Mouse (Mus musculus) liver, adult 2 months (tissue): ENCODE data around the gene Susd2. TPM values are rescaled to one million over a fixed set of nuclear protein-coding genes. Genes with fewer than 3 reads are reported as not detected.

Experiments
- DNase-seq: peaks from one replicate; pipeline ENCODE4 v3.0.0-alpha.2; 2011; ENCODE audit warnings: low read depth, low spot score; ENCODE audit errors: extremely low read depth
- H3K27ac ChIP-seq: fragments of 200-500 bp; replicated peaks from 2 replicates; pipeline ENCODE4 v1.5.1; 2012; ENCODE audit warnings: low read depth, mild to moderate bottlenecking, control low read depth, inconsistent platforms, low read length; ENCODE audit not compliant: insufficient read depth
- H3K27me3 ChIP-seq: fragments of 200-500 bp; 2 replicates; pipeline ENCODE4 v1.6.1; 2012; ENCODE audit warnings: mild to moderate bottlenecking, moderate library complexity, low read length, inconsistent platforms; ENCODE audit not compliant: control insufficient read depth, insufficient read depth
- H3K36me3 ChIP-seq: fragments of 200-500 bp; 2 replicates; pipeline ENCODE4 v1.6.1; 2012; ENCODE audit warnings: low read length, inconsistent platforms; ENCODE audit not compliant: control insufficient read depth, insufficient read depth
- H3K4me1 ChIP-seq: fragments of 200-500 bp; 2 replicates; pipeline ENCODE4 v1.6.1; 2011; ENCODE audit warnings: low read length; ENCODE audit not compliant: control insufficient read depth, insufficient read depth
- H3K4me3 ChIP-seq: fragments of 200-500 bp; 2 replicates; pipeline ENCODE4 v1.5.1; 2011; ENCODE audit warnings: low read depth, mild to moderate bottlenecking, control low read depth, low read length, moderate library complexity; ENCODE audit not compliant: insufficient read depth
- H3K79me2 ChIP-seq: fragments of 200-500 bp; 2 replicates; pipeline ENCODE4 v1.6.1; 2012; ENCODE audit warnings: inconsistent platforms, mild to moderate bottlenecking, low read length, moderate library complexity; ENCODE audit not compliant: control insufficient read depth, insufficient read depth
- H3K9ac ChIP-seq: fragments of 200-500 bp; 2 replicates; pipeline ENCODE4 v1.6.1; 2012; ENCODE audit warnings: low read depth, mild to moderate bottlenecking, control low read depth, inconsistent platforms, low read length
- CTCF ChIP-seq: fragments of 200-500 bp; IDR thresholded peaks from 2 replicates; pipeline ENCODE4 v1.5.1; 2011; ENCODE audit warnings: low read depth, low read length, control low read depth
- POLR2A ChIP-seq: fragments of 200-500 bp; IDR thresholded peaks from 2 replicates; pipeline ENCODE4 v1.6.1; 2011; ENCODE audit warnings: low read length, control low read depth; ENCODE audit not compliant: insufficient read depth; ENCODE audit errors: extremely low read depth
- WGBS: fragments of 180-500 bp; shearing (Covaris S2); methylation state at CpG from one replicate; pipeline ENCODE4 v1.1.7; 2018; 5-methylcytosine and 5-hydroxymethylcytosine counted together
- polyA plus RNA-seq: library from polyadenylated mRNA; depleted of rRNA; stranded (reverse); fragments of >200 nt; gene quantifications from 2 replicates; pipeline ENCODE4 v1.2.3, GENCODE M21; 2012; rRNA removed
- total RNA-seq: library from RNA; depleted of rRNA; stranded (reverse); fragments of >200 nt; gene quantifications from 2 replicates; pipeline ENCODE4 v1.2.3, GENCODE M21; 2014; rRNA removed

Gene Susd2
- total RNA-seq (1.0 and 1.1 TPM in 2 replicates), polyA plus RNA-seq (2.0 and 2.8 TPM in 2 replicates)

DNA sequence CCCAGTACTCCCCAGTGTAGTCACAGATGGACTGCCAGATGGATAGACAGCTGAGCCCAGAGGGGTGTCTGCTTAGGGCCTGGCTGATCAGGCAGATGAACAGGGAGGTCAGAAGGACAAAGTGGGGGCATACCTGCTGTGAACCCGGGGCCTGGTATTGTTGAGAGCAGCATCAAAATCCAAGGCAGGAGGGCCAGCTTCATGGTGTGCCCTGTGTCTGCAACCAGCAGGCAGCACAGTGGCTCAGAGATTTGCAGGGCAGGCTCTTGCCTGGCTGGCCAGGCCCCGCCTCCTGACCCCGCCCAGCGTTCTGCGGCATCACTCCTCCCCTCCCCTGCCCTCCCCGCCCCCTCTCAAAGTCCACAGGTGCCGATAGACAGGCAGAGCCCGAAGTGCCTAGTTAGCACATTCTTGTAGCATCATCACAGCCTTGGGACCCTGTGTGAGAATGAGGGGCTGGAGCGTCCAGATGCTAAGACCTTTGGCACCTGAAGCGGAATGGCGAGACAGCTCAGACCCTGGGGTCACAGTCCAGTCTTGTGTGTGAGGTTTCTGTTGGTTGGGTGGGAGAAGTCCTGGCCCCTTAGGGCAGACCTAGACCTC is at the start of gene Susd2:
TSS of gene Susd2 (minus strand) at position 268 of the 603 bp plus-strand sequence.
- Histone ChIP-seq H3K27me3 (no peaks in the 10 kb centered on the region), H3K9ac (no peak within 1 kb of the TSS), H3K27ac (no peak within 1 kb of the TSS), H3K79me2 (no peaks in the 10 kb centered on the region), H3K36me3 (no peaks in the 10 kb centered on the region), H3K4me3 (no peak within 1 kb of the TSS), H3K4me1 (peaks cover 2% of the 10 kb centered on the region; the same call in 1 of the 2 replicates)
- 6% methylated on average over 11 of the region's 11 CpGs for WGBS
- peak; percentile 65 for DNase-seq
- no peak for TF ChIP-seq CTCF
- TF ChIP-seq POLR2A, result no peak

DNA sequence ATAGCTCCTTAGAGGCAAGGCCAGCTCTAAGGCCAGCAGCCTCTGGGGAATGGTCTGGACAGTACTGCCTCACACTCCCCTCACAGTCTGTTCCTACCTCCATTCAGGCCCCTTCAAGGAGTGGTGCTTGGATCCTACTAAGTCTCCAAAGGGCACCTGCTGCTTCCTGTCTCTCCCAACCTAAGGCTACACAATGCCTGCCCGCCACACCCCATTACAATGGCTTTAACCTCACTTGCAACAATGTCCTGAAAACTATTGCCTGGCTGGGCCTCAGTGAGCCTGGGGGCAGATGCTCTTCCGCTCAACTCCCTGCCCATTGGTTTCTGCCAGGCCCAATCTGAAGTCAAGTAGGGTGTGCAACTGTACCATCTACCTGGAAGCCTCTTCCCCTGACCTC is 44.8 kb upstream of the Susd2 start:
- Histone ChIP-seq H3K27ac (no peak overlapping the region), H3K79me2 (no peaks in the 10 kb centered on the region), H3K36me3 (peaks cover 12% of the 10 kb centered on the region), H3K27me3 (no peaks in the 10 kb centered on the region), H3K4me1 (no peaks in the 10 kb centered on the region), H3K4me3 (no peak overlapping the region), H3K9ac (no peak overlapping the region)
- DNase-seq, result no peak
- 98% methylated on average over 2 of the region's 2 CpGs for WGBS
- no peak for TF ChIP-seq CTCF
- TF ChIP-seq POLR2A, result no peak

DNA sequence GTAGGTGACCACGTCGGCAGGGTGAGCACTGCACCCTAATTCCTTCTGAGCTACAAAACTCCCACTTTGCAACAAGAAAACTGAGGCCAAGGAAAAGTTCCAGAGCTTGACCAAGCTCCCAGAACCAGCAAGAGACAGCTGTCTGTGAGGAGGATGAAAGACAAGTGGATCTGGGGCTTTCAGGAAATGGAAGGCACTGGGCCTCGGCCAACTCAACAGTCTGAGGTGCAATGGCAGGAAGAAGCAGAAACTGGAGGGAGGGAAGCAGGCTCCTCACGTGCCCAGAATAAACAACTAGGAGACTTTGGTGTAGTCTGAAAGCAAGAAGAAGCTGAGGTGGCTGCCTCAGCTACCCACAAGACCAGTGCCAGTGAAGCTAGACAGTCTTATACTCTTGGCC is 42.9 kb upstream of the Susd2 start:
- H3K4me1 ChIP-seq, result no peaks in the 10 kb centered on the region
- H3K27ac ChIP-seq, result no peak overlapping the region
- H3K9ac ChIP-seq, result no peak overlapping the region
- H3K36me3 ChIP-seq, result peaks cover 9% of the 10 kb centered on the region
- no peaks in the 10 kb centered on the region for H3K79me2 ChIP-seq
- no peak for TF ChIP-seq CTCF
- TF ChIP-seq POLR2A, result no peak
- H3K4me3 ChIP-seq, result no peak overlapping the region
- no peak for DNase-seq
- WGBS, result 84% methylated on average over 4 of the region's 4 CpGs
- no peaks in the 10 kb centered on the region for H3K27me3 ChIP-seq

DNA sequence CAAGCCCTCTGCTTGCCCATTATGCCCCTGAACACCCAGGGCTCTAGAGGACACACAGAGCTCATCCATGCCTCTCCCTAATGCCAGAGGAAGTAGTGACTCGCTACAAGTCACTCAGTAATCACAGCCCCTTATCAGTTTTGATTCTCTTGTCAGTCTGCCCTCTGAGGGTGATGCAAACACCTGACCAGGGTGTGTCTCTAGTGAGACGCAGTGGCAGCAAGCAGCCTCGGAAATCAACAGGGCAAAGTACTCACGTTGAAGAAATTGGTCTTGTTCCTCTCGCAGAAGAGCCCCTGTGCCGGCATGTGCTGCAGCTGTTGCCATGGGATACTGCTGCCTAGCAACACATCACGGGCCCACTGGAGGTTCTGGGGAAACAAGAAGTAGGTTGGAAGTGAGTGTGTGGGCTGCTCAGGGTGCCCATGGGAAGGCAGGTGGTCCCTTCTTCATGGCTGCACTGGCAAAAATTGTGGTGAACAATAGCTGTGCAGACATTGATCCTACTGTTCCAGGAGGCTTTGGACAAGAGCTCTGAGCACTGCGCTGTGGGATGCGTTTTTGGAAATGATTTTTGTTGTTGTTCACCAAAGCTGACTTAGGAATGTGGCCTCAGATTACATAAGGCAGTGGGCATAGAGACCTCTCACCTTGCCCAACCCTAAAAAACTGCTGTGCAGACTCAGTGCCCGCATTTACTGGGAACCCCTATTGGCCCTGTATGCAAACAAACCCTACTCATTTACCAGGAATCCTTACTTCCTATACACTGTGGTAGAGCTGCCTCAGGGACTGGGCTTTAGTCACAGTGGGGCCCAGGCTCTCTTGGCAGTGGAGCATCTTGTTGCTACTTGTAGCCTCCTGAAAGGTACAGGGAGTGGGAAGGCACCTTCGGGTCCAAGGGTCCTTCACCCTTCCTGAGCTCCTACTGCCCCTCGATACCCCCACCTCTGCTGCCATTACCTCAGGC is 40.5 kb upstream of the Susd2 start:
- Histone ChIP-seq H3K36me3 (peaks cover 4% of the 10 kb centered on the region), H3K9ac (no peak overlapping the region), H3K4me1 (no peaks in the 10 kb centered on the region), H3K79me2 (no peaks in the 10 kb centered on the region), H3K27ac (no peak overlapping the region), H3K27me3 (no peaks in the 10 kb centered on the region), H3K4me3 (no peak overlapping the region)
- 86% methylated on average over 12 of the region's 12 CpGs for WGBS
- TF ChIP-seq CTCF, result no peak
- TF ChIP-seq POLR2A, result no peak
- no peak for DNase-seq

DNA sequence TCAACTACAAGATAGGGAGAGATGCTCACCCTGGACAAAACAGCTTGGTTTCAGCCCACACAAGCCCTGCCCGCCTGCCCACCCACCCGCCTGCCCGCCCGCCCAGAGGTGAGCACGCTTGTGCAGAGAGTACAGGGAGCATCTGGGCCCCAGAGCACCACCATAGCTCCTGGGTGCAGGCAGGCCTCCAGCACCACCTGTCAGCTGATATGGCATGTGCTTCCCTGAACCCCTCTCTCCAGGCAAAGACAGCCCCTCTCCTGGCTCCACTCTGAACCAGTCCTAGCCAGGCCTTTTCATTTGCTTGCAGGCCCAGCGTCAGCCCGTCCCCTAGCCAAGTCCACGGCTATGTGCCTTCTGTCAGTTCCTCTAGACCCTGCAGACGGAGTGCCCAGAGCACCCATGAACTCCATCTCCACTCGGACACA is 36.8 kb upstream of the Susd2 start:
- Histone ChIP-seq H3K36me3 (no peaks in the 10 kb centered on the region), H3K27ac (no peak overlapping the region), H3K4me3 (no peak overlapping the region), H3K4me1 (no peaks in the 10 kb centered on the region; the same call in 1 of the 2 replicates), H3K9ac (no peak overlapping the region), H3K79me2 (no peaks in the 10 kb centered on the region), H3K27me3 (no peaks in the 10 kb centered on the region)
- no peak for DNase-seq
- 96% methylated on average over 10 of the region's 10 CpGs for WGBS
- no peak for TF ChIP-seq POLR2A
- TF ChIP-seq CTCF, result no peak
